Mouse (Mus musculus) embryonic facial prominence, embryonic 10.5 days (tissue): Measurements from ENCODE around the gene Ywhag. TPM values are rescaled to one million over a fixed set of nuclear protein-coding genes. Genes with fewer than 3 reads are reported as not detected.
A peak's percentile ranks its signal among the peaks of the same experiment; 100 is the strongest.

Source experiments
- DNase-seq: peaks from one replicate; pipeline ENCODE4 v3.0.0-alpha.2; 2017; ENCODE audit warnings: low spot score
- H3K27ac ChIP-seq: fragments of 300-500 bp; sonication (generic); replicated peaks from 2 replicates; pipeline ENCODE4 v1.5.1; 2016; ENCODE audit warnings: mild to moderate bottlenecking
- H3K27me3 ChIP-seq: fragments of 300-500 bp; sonication (generic); replicated peaks from 2 replicates; pipeline ENCODE4 v1.6.1; 2016; ENCODE audit warnings: low read depth, mild to moderate bottlenecking; ENCODE audit not compliant: poor library complexity, severe bottlenecking
- H3K36me3 ChIP-seq: fragments of 300-500 bp; sonication (generic); replicated peaks from 2 replicates; pipeline ENCODE4 v1.6.1; 2016; ENCODE audit warnings: mild to moderate bottlenecking, moderate library complexity
- H3K4me1 ChIP-seq: fragments of 300-500 bp; sonication (generic); 2 replicates; pipeline ENCODE4 v1.6.1; 2016
- H3K4me3 ChIP-seq: fragments of 300-500 bp; sonication (generic); 2 replicates; pipeline ENCODE4 v1.5.1; 2016; ENCODE audit warnings: mild to moderate bottlenecking, moderate library complexity
- H3K9me3 ChIP-seq: fragments of 300-500 bp; sonication (generic); 2 replicates; pipeline ENCODE4 v1.6.1; 2016; ENCODE audit warnings: mild to moderate bottlenecking
- WGBS: fragments of 180-500 bp; shearing (Covaris S2); methylation state at CpG from one replicate; pipeline ENCODE4 v1.1.7; 2016; 5-methylcytosine and 5-hydroxymethylcytosine counted together
- polyA plus RNA-seq: library from polyadenylated mRNA; unstranded; fragments of >200 nt; fragmentation: Nextera tagmentation; extraction: Ambion mirVana; gene quantifications from 2 replicates; pipeline ENCODE4 v1.2.1, GENCODE M21; 2016

Ywhag gene
- polyA plus RNA-seq, 1 experiment from 2014 or later = 244 TPM

GRCm38 (mm10) chr5:135962492-135963279, 28.3 kb upstream of the Ywhag start:
- Histone ChIP-seq H3K36me3 (no peaks in the 10 kb centered on the region), H3K4me1 (peaks cover 37% of the 10 kb centered on the region), H3K4me3 (peak overlapping the region; percentile 68), H3K9me3 (no peaks in the 10 kb centered on the region), H3K27ac (peak overlapping the region; percentile 95), H3K27me3 (peaks cover 22% of the 10 kb centered on the region)
- WGBS = under 1% methylated on average over 64 of the region's 64 CpGs
- peak; percentile 99 for DNase-seq

GRCm38 (mm10) chr5:135962125-135962491, 27.7 kb upstream of the Ywhag start:
- no peak for DNase-seq
- Histone ChIP-seq H3K36me3 (no peaks in the 10 kb centered on the region), H3K27ac (peak overlapping the region; percentile 95), H3K9me3 (no peaks in the 10 kb centered on the region), H3K27me3 (peaks cover 22% of the 10 kb centered on the region), H3K4me3 (peak overlapping the region; percentile 68), H3K4me1 (peaks cover 40% of the 10 kb centered on the region)
- WGBS = 2% methylated on average over 11 of the region's 11 CpGs

- WGBS = 94% methylated on average over 15 of the region's 15 CpGs
- no peaks in the 10 kb centered on the region for H3K9me3 ChIP-seq
- peak overlapping the region; percentile 68 for H3K4me3 ChIP-seq
- DNase-seq = no peak
- H3K27ac ChIP-seq = peak overlapping the region; percentile 95
- H3K36me3 ChIP-seq = no peaks in the 10 kb centered on the region
- peaks cover 45% of the 10 kb centered on the region for H3K4me1 ChIP-seq
- H3K27me3 ChIP-seq = peaks cover 21% of the 10 kb centered on the region
Observed at GRCm38 (mm10) chr5:135960909-135961635, 26.7 kb upstream of the Ywhag start.

GRCm38 (mm10) chr5:135959911-135960310, 25.5 kb upstream of the Ywhag start:
- Histone ChIP-seq H3K36me3 (no peaks in the 10 kb centered on the region), H3K27me3 (peaks cover 10% of the 10 kb centered on the region), H3K4me3 (no peak overlapping the region), H3K9me3 (no peaks in the 10 kb centered on the region), H3K4me1 (peaks cover 38% of the 10 kb centered on the region), H3K27ac (no peak overlapping the region)
- 94% methylated on average over 7 of the region's 7 CpGs for WGBS
- DNase-seq = no peak

GRCm38 (mm10) chr5:135958367-135958766, 24.0 kb upstream of the Ywhag start:
- Histone ChIP-seq H3K9me3 (no peaks in the 10 kb centered on the region), H3K4me1 (peaks cover 38% of the 10 kb centered on the region), H3K27me3 (no peaks in the 10 kb centered on the region), H3K27ac (peak overlapping the region; percentile 86), H3K4me3 (peak overlapping the region; percentile 52; the same call in 1 of the 2 replicates), H3K36me3 (no peaks in the 10 kb centered on the region)
- WGBS = 87% methylated on average over 4 of the region's 4 CpGs
- no peak for DNase-seq

- no peaks in the 10 kb centered on the region for H3K36me3 ChIP-seq
- DNase-seq = peak; percentile 96
- no peaks in the 10 kb centered on the region for H3K27me3 ChIP-seq
- WGBS = 8% methylated on average over 28 of the region's 28 CpGs
- no peaks in the 10 kb centered on the region for H3K9me3 ChIP-seq
- peak overlapping the region; percentile 86 for H3K27ac ChIP-seq
- peaks cover 31% of the 10 kb centered on the region for H3K4me1 ChIP-seq
- peak overlapping the region; percentile 52 for H3K4me3 ChIP-seq
Observed at GRCm38 (mm10) chr5:135957207-135957974, 23.0 kb upstream of the Ywhag start.

- 87% methylated on average over 9 of the region's 9 CpGs for WGBS
- H3K4me3 ChIP-seq = peak overlapping the region; percentile 52
- no peaks in the 10 kb centered on the region for H3K36me3 ChIP-seq
- no peaks in the 10 kb centered on the region for H3K9me3 ChIP-seq
- DNase-seq = no peak
- peaks cover 22% of the 10 kb centered on the region for H3K4me1 ChIP-seq
- H3K27ac ChIP-seq = peak overlapping the region; percentile 86
- H3K27me3 ChIP-seq = no peaks in the 10 kb centered on the region
Observed at GRCm38 (mm10) chr5:135956300-135957206, 22.1 kb upstream of the Ywhag start.

DNA sequence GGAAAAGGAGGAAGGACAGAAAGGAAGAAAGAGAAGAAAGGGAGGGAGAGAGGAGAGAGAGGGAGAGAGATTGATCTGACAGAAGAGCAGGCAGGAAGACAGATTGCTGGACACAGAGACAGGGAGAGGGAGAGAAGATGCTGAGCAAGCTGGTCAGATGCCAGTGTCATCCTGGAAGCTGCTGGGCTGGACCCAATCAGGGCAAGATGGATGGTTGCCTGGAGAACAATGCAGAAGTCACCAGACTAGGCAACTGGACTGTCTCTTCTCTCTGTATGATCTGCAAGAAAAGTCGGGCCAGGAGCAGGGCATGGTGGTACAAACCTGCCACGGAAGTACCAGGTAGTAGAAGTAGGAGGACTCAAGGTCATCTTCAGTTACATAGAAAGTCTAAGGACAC, 18.4 kb upstream of the Ywhag start:
- H3K4me3 ChIP-seq = no peak overlapping the region
- H3K36me3 ChIP-seq = no peaks in the 10 kb centered on the region
- H3K9me3 ChIP-seq = no peaks in the 10 kb centered on the region
- H3K4me1 ChIP-seq = peaks cover 7% of the 10 kb centered on the region
- H3K27me3 ChIP-seq = no peaks in the 10 kb centered on the region
- no peak for DNase-seq
- H3K27ac ChIP-seq = no peak overlapping the region
- WGBS = 88% methylated on average over 2 of the region's 2 CpGs

DNA sequence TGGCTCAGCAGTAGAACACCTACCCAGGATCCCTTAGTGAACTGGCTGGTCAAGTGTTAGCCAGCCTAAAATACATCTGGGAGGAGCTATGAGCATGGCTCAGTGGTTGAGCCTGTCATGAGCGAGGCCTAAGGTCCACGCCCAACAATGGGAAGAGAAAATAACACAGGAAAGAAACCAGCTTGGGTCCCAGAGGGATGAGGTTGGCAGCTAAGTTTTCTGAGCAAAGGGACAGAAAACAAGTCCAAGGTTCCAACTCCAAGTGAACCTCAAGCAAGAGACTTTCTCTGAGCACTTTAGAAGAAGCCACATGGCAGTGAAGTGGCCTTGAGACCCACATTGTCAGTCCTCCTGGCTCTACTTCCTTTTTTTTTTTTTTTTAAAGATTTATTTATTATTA, 17.2 kb upstream of the Ywhag start:
- no peaks in the 10 kb centered on the region for H3K9me3 ChIP-seq
- WGBS = 90% methylated on average over 2 of the region's 2 CpGs

GRCm38 (mm10) chr5:135950710-135951412, 16.4 kb upstream of the Ywhag start:
- Histone ChIP-seq H3K36me3 (no peaks in the 10 kb centered on the region), H3K9me3 (no peaks in the 10 kb centered on the region), H3K4me3 (no peak overlapping the region), H3K4me1 (peaks cover 10% of the 10 kb centered on the region), H3K27ac (peak overlapping the region; percentile 16; the same call in 1 of the 2 replicates), H3K27me3 (no peaks in the 10 kb centered on the region)
- 85% methylated on average over 11 of the region's 11 CpGs for WGBS
- no peak for DNase-seq

More for the DNA sequence above, 17.2 kb upstream of the Ywhag start:
- no peaks in the 10 kb centered on the region for H3K27me3 ChIP-seq
- no peak overlapping the region for H3K4me3 ChIP-seq
- H3K4me1 ChIP-seq = peaks cover 2% of the 10 kb centered on the region
- H3K27ac ChIP-seq = no peak overlapping the region; the same call in 1 of the 2 replicates
- H3K36me3 ChIP-seq = no peaks in the 10 kb centered on the region
- no peak for DNase-seq

GRCm38 (mm10) chr5:135946621-135947020, 12.2 kb upstream of the Ywhag start:
- DNase-seq = no peak
- Histone ChIP-seq H3K27ac (no peak overlapping the region), H3K36me3 (no peaks in the 10 kb centered on the region), H3K4me1 (peaks cover 12% of the 10 kb centered on the region), H3K27me3 (no peaks in the 10 kb centered on the region), H3K9me3 (no peaks in the 10 kb centered on the region), H3K4me3 (no peak overlapping the region)
- 67% methylated on average over 5 of the region's 5 CpGs for WGBS
